Mouse (Mus musculus): ENCODE data around the gene Sh3pxd2b.

Gene Sh3pxd2b

DNA sequence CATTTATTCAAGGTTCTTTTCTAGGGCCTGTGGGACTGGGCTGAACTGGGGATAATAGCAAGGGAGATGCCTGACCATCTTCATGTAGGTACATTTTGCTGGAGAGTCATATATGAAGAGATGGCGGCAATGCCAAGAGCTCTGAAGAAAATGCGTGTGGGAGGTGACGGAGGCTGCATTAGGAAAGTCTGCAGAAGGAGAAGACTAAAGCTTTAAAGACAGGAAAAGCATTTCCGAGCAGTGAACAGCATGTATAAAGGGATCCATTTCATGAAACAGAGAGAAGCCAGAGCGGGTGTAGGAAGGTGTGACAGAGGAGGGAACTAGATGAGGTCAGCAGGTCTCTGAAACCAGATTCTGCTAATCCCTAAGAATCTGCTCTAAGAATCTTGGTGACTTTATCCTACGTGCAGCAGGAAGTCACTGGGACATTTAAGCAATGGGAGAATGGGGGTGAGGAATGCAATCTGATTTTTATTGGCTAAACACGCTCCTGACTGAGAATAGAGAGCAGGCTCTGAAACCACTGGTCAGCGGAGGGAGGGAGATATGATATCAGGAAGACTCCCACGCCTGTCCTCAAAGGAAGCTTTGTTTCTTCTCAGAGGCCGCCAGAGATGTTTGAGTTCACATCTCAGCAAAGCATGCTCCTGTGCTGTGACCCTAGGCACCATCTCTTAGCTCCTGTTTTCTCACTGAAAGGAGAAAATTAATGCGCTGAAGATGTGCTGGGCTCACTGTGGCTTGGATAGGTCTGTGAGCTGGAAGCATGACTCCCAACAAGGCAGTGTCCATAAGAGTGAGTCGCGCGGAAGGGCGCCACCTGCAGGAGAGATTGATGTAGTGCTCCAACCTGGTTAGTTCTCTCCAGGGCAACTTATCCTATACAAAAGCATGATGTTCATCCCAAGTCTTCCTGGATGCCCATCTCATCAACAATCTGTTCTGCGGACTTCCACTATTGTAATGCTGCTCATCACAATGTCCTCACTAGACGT, 6.8 kb upstream of the Sh3pxd2b start:
- DNase-seq (ENCODE audit: low spot score in 2 of 2): no peak

- no peak for DNase-seq (ENCODE audit: low spot score in 2 of 2)
Measured at GRCm38 (mm10) chr11:32342770-32343191, 4.8 kb upstream of the Sh3pxd2b start.

- no peak for DNase-seq (ENCODE audit: low spot score in 2 of 2)
Measured at GRCm38 (mm10) chr11:32343350-32343749, 4.3 kb upstream of the Sh3pxd2b start.

DNA sequence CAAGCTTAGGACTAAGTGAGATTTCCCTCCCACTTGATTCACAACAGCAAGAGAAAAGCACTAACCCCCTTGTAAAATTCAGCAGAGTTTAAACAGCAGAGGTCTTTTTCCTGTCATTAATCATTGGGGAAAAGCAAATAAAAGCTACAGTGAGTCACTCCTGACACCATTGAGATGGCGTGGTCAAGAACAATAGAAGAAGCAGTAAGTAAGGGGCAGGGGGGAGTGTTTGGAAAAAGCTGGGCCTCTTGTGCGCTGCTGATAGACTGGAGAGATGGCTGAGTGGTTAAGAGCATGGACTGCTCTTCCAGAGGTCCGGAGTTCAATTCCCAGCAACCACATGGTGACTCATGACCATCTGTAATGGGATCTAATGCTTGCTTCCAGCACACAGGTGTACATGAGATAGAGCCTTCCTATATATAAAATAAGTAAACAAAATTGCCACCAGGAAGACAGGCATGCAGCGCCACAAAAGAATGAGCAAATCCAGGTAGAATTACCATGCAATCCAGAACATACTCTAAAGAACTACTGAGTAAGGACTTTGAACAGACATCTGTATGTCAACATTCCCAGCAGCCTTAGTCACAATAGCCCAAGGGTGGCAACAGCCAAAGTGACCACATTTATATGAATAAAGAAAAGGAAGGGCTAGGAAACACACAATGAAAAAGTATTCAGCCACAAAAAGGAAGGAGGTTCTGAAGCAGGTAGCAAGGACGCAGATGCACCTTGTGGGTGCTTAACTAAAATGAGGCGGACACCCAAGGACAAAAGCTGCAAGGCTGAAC, 1.9 kb upstream of the Sh3pxd2b start:
- no peak for DNase-seq (ENCODE audit: low spot score in 2 of 2)

DNA sequence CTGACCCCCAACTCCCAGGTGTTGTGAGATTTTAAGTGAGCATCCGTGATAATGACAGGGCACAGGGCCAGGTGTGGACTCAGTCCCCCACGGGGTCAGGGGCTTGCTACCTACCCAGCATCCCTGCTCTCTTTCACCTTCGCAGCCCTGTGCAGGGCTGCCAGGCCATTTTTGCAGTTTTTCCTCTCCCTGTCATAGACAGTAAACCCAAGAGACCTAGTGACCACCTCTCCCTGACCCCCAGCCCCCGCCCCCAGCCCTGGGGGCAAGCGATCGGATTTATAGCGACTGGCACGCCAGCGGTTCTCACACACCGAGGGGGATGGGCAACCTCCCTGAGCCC, 385 bp upstream of the Sh3pxd2b start:
- no peak for DNase-seq (ENCODE audit: low spot score in 2 of 2)

DNA sequence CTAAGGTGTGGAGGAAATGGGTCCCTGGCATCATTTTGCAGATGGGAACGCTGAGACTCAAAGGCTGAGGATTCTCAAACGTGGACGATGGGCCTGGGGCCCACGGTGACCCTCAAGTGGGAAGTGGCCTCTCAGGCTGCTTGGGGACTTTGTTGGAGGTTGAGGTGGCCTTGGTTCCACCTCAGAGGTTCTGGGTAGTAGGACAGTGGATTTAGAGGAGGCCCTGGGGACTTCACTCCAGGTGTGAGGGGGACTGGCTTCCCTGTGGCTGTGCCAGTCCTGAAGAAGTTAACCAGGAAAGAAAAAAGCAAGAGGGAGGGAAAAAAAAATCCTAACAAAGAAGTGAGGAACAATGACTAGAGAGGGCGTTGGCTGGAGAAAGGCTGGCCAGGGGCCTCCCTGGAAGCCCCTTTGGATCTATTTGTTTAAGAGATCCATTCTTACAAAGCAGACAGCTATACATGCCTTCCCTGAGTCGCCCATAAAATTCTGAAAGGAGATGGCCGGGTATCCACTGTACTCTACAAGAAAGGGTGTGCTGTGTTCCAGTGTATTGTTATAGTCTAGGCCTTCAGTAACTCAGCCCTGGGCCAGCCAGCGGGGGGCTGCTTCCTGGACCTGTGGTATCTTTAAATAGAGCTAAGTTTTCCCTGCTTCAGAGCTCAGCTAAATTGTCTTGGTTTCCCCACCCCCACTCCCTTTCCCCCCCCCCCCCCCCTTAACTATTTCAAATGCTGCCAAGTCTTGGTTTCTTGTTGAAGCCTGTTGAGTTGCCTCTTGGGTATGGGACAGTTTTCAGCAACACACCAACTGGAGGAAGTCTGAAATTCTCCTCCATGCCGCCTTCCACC, 1.0 kb downstream of the Sh3pxd2b start:
- no peak for DNase-seq (ENCODE audit: low spot score in 2 of 2)

GRCm38 (mm10) chr11:32349284-32349953, 1.8 kb downstream of the Sh3pxd2b start:
- no peak for DNase-seq (ENCODE audit: low spot score in 2 of 2)

- DNase-seq (ENCODE audit: low spot score in 2 of 2): no peak
Measured at GRCm38 (mm10) chr11:32352946-32353345, 5.3 kb downstream of the Sh3pxd2b start.

DNA sequence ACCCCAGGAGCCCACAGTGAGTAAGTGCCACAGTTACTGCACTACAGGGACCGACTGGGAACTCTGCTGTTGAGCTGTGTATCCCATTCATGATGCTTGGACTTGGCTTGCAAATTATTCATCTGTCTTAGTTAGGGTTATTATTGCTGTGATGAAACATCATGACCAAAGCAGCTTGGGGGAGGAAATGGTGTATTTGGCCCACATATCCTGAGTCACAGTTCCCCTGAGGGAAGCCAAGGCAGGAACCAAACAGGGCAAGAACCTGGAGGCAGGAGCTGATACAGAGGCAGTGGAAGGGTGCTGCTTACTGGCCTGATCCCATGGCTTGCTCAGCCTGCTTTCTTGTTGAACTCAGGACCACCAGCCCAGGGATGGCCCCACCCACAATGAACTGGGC, 7.8 kb downstream of the Sh3pxd2b start:
- DNase-seq (ENCODE audit: low spot score in 2 of 2): no peak

- DNase-seq (ENCODE audit: low spot score in 2 of 2): peak in 1 of 2 experiments; percentile 82
Measured at GRCm38 (mm10) chr11:32357686-32358085, 10.1 kb downstream of the Sh3pxd2b start.

GRCm38 (mm10) chr11:32358399-32358798, 10.8 kb downstream of the Sh3pxd2b start:
- no peak for DNase-seq (ENCODE audit: low spot score in 2 of 2)

DNA sequence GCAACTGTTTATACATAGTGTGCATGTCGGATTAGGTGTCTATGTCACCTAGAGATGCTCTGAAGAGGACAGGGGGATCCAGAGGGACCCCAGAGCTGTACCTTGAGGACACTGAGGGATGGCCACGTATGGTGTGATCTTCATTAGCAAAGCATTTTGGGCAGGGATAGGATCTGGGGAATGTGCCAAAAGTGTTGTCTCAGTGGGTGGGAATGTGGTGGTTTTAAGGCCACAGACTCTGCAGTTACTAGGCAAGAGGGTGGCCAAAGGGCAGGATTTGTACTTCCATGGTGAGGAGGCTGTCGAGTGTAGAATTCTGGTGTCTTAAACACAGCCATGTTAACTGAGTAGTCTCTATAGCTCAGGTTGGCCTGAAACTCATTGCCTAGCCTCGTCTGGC, 11.9 kb downstream of the Sh3pxd2b start:
- no peak for DNase-seq (ENCODE audit: low spot score in 2 of 2)

DNA sequence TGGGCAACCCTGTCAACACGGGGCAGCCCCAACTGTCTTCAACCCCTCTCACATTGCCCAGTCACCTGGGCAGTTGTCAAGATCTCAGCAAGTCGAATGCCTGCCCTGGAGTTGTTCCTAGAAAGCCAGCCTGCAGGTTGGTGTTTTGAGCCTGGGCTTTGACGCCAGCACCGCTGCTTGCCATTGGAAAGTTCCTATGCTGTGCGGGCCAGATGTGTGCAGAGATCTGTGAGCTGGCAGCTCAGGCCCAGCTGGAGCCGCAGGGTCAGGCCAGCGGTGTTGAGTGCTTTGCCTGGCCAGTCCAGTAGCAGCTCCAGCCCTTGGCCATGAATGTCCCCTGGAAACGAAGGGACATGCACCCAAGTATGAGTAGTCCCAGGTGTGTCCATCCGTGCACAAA, 14.2 kb downstream of the Sh3pxd2b start:
- no peak for DNase-seq (ENCODE audit: low spot score in 2 of 2)

DNA sequence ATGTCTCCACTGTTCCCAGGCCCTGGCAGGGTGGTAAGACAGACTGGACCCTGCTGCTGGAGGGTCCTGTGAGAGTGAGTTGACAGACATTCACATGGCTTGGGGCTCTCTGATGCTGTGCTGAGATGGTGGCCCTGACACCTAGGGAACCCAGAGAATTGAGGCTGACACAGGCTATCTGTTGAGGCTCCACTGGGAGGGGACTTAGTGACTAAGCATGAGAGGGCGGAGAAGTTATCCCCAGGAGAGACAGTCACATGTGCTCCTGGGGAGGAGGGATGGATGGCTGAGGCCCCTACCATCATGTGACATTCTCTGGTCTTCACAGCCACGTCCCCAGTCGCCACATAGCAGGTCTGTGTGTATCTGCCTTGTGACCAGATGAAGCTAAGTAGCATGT, 15.6 kb downstream of the Sh3pxd2b start:
- no peak for DNase-seq (ENCODE audit: low spot score in 2 of 2)

DNA sequence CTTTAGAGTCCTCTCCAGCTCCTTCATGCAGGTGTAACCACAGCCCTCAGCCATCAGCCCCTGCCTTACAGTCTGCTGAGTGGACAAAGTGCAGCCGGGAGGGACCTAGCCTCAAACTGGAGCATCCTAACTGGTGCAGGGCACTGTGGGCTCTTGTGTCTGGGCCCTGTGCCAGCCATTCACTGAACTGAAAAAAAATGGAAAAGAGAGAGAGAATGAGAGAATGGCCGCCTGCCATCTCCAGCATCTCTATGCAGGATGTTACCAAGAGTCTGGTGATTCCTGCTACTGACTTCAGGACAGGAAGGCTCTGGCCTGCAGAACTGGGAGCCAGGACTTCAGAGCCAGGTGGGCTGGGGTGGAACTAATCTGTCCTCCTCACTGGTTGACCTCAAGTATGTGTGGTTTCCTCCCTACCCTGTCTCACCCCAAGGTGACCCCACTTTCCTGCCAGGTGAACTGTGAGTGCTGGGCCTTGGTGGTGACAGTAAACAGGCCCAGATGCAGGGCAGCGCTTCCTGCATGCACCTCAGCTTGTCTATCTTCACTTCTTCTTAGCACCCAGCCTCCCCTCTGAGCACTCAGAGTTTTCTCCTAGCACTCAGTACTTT, 16.1 kb downstream of the Sh3pxd2b start:
- no peak for DNase-seq (ENCODE audit: low spot score in 2 of 2)

- no peak for DNase-seq (ENCODE audit: low spot score in 2 of 2)
Measured at GRCm38 (mm10) chr11:32364375-32364774, 16.8 kb downstream of the Sh3pxd2b start.

DNA sequence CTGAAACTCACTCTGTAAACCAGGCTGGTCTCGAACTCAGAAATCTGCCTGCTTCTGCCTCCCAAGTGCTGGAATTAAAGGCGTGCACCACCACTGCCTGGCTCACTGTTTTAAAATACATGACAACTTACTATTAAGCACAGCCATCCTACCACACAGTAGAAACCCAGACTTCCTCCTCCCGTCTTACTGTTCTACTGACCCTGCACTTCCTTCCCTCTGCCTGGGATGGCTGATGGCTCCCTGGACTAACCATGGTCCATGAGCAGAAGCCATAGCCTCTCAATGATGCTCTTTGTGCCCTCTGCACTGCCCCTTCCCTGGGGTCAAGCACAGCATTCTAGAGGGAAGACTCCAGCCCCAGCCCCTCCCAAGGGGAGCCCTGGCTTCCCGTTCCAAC, 17.9 kb downstream of the Sh3pxd2b start:
- DNase-seq (ENCODE audit: low spot score in 2 of 2): no peak

- DNase-seq (ENCODE audit: low spot score in 2 of 2): no peak
Measured at GRCm38 (mm10) chr11:32367056-32367455, 19.4 kb downstream of the Sh3pxd2b start.

- no peak for DNase-seq (ENCODE audit: low spot score in 2 of 2)
Measured at GRCm38 (mm10) chr11:32368986-32369385, 21.4 kb downstream of the Sh3pxd2b start.

DNA sequence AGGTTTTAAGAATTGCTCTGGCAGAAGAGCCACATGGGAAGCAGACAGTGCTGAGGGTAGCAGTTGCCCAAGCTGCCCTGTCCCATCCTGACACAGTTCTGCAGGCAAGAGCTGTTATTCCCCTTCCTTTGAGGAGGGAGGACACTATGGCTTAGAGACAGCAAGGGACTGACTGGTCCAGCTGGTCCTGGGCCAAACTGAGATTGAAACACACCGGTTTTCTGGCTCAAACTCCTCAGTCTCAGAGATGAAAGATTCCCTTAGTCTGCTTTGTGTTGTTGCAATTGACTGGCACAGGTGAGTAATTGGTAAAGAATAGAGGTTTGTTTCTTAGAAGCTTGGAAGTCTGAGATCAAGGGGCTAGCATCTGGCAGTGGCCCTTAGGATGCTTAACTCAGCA, 23.3 kb downstream of the Sh3pxd2b start:
- no peak for DNase-seq (ENCODE audit: low spot score in 2 of 2)
